Mouse (Mus musculus) bone marrow macrophage, adult 2 months (primary cell): ENCODE data around the gene Pacsin2. TPM values are rescaled to one million over a fixed set of nuclear protein-coding genes. Genes with fewer than 3 reads are reported as not detected.
A peak's percentile ranks its signal among the peaks of the same experiment; 100 is the strongest.

Source experiments
- H3K27ac ChIP-seq: 2 replicates; pipeline ENCODE4 v1.5.1; 2012; ENCODE audit warnings: low read depth, low read length; ENCODE audit not compliant: insufficient read depth
- H3K4me1 ChIP-seq: 2 replicates; pipeline ENCODE4 v1.6.1; 2012; ENCODE audit warnings: low read length; ENCODE audit not compliant: control insufficient read depth, insufficient read depth
- H3K4me3 ChIP-seq: 2 replicates; pipeline ENCODE4 v1.5.1; 2012; ENCODE audit warnings: mild to moderate bottlenecking, low read length, moderate library complexity; ENCODE audit not compliant: insufficient read depth
- CTCF ChIP-seq: IDR thresholded peaks from 2 replicates; pipeline ENCODE4 v1.5.1; 2012; ENCODE audit warnings: low read depth, mild to moderate bottlenecking, low read length, moderate library complexity
- POLR2A ChIP-seq: IDR thresholded peaks from 2 replicates; pipeline ENCODE4 v1.6.1; 2012; ENCODE audit warnings: mild to moderate bottlenecking, low read depth, low read length, borderline replicate concordance
- polyA plus RNA-seq: library from polyadenylated mRNA; stranded (reverse); fragments of >200 nt; gene quantifications from 2 replicates; pipeline ENCODE4 v1.2.4, GENCODE M21; 2012; ENCODE audit not compliant: missing spikeins, insufficient read depth, insufficient read length

Pacsin2 gene
- polyA plus RNA-seq, 1 experiment, result 63.7 TPM

DNA sequence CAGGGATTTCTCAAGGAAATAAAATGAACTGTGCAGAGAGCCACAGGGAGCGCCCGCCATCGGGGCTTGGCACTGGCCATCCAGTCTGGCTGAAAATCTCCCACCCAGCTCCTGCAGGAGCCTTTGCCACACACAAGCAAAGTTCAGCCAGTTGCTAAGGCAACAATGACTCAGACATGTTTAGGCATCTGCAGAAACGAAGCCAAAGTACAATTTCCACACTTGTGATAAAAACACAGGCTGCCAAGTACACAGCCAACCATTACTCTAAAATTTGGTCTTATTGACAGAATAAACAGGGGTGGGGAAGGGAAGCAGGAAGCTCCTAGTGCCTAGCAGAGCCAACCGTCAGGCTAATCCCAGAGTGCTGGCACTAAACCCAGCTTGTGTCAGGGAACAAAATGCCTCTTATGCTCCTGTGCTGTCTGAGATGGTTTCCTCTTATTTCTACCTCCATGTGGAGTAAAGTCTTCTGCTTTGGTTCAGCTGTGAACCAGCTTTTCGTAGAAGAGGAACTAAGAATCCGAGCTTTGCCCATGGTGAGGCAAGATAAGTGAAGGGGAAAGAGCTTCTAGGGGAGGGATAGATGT lies 12.7 kb downstream of the Pacsin2 start:
- TF ChIP-seq CTCF (no peak), POLR2A (no peak)
- Histone ChIP-seq H3K4me3 (no peak overlapping the region), H3K4me1 (peaks cover 68% of the 10 kb centered on the region), H3K27ac (peak overlapping the region; percentile 50)

DNA sequence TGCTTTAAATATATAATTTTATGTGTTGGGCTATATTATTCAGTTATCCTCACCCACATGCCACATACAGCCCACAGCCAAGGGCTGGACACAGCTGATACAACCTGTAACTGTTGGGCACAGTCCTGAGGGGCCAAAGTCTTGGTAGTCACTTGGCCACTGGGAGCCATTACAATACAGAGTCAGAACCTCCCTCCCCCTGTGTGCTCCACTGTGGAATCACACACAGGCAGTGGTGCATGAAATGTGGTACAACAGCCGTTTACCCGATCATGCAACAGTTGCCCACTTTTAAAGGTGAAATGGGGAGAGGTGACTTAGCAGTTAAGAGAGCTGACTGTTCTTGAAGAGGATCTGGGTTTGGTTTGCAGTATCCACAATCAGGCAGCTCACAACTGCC lies 14.4 kb downstream of the Pacsin2 start:
- H3K27ac ChIP-seq, result no peak overlapping the region
- H3K4me1 ChIP-seq, result peaks cover 81% of the 10 kb centered on the region
- no peak overlapping the region for H3K4me3 ChIP-seq
- no peak for TF ChIP-seq POLR2A
- no peak for TF ChIP-seq CTCF

DNA sequence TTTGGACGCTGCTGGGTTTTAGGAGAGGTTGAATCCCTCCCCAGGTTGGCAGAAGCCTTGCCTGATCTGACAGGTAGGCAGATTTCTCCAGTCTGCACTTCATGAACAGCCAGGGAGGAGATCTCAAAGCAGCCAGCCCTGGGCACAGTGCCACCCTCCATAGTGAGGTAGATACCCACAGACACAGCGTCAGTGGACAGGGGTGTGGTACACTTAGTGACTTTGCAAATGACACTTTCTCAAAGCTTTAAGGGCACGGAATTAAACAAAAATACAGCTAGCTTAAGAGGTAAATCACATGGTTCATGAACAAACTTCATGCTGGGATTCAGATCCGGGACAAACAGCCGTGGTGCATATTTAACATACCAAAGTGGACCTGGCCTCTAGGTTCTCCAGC lies 15.8 kb downstream of the Pacsin2 start:
- Histone ChIP-seq H3K27ac (no peak overlapping the region), H3K4me3 (no peak overlapping the region), H3K4me1 (peaks cover 78% of the 10 kb centered on the region)
- no peak for TF ChIP-seq CTCF
- TF ChIP-seq POLR2A, result no peak

DNA sequence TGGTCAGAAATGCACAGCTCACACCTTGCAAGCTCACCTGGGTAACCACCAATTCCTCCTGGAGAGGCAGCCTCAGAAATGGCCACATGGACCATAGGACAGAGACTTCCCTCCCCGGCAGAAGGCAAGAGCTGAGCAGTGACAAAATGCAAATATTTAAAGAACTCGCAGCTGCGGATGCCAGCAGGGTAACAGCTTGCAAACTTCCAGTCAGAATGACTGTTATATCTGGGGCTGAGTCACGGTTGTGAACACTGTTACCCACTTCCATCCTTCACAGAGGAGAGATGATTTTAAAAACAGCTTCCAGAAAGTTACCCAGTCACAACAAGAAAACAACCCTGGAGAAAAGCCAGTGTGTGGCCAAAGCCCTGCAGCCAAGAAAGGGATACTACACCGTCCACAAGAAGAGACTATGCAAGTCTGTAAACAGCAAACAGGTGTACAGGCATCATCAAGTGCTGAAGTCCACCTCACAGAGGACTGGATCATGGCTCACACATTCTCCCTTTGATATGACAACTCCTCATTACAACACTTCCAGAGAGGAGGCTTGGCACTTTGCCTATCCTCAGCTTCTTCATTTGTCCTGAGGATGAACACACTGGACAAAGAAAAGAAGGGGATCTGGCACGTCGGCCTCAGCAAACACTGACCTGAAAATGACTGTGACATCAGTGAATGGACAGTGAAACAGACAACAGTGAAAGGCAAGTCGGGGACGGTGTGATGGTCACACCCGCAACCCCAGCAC lies 16.4 kb downstream of the Pacsin2 start:
- H3K27ac ChIP-seq, result peak overlapping the region; percentile 45
- peaks cover 80% of the 10 kb centered on the region for H3K4me1 ChIP-seq
- peak overlapping the region; percentile 25; the same call in 1 of the 2 replicates for H3K4me3 ChIP-seq
- TF ChIP-seq CTCF (no peak), POLR2A (no peak)

DNA sequence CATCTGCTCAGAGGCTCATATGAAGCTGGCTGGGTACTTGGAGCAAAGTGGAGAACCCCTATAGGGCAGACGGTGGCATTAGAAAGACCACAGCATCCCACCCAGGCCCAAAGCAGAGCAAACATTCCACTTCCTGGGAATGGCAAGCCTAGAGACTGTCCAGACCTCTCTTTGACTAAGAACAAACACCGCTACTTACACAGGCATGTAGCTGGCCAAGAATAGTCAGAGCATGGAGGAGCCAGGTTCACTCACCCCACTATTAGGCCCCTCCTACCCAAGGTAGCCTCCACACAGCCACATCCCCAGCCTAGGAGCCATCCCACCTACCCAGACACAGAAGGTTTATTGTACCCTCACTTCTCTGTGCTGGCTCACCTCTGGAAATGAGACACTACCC lies 18.5 kb downstream of the Pacsin2 start:
- H3K27ac ChIP-seq, result no peak overlapping the region
- TF ChIP-seq CTCF, result no peak
- no peak for TF ChIP-seq POLR2A
- peaks cover 80% of the 10 kb centered on the region for H3K4me1 ChIP-seq
- no peak overlapping the region for H3K4me3 ChIP-seq

DNA sequence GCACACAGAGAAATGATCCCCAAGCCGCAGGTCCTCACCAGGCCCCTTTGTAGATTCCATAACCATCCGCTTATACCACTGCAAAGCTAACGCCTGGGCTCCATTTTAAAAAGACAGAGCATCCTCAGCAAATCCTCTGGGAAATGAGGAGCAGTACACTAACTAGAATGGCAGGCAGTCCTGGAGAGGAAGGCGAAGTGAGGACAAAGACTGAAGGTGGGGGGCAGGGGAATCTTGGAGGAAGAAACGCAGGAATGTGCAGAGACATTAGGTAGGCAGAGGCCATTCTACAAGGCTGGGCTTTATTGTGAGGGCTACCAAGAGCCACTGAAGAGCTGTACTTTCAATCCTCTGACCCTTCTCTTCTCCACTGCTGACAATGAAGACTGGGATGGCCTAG lies 19.0 kb downstream of the Pacsin2 start:
- TF ChIP-seq CTCF, result no peak
- TF ChIP-seq POLR2A, result no peak
- no peak overlapping the region for H3K27ac ChIP-seq
- peaks cover 84% of the 10 kb centered on the region for H3K4me1 ChIP-seq
- H3K4me3 ChIP-seq, result no peak overlapping the region

DNA sequence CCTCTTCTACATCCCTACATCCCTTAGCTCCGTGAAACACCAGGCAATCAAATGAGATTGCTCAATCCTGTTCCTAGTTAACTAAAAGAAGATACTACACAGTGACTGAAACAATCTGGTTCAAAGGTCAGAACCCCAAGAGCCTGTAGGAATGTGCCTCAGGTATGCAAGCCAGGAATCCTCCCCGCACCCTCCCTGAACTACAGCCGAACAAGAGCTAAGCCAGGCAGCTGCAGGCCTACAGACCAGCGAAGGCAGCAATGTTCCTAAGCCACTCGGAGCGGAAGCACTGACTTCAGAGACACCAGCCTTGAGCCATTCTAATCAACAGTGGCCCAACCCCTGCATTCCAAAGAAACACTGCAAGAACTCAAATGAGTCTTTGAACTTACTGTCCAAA lies 20.0 kb downstream of the Pacsin2 start:
- no peak overlapping the region for H3K27ac ChIP-seq
- peaks cover 83% of the 10 kb centered on the region for H3K4me1 ChIP-seq
- TF ChIP-seq CTCF, result no peak
- TF ChIP-seq POLR2A, result no peak
- no peak overlapping the region for H3K4me3 ChIP-seq

DNA sequence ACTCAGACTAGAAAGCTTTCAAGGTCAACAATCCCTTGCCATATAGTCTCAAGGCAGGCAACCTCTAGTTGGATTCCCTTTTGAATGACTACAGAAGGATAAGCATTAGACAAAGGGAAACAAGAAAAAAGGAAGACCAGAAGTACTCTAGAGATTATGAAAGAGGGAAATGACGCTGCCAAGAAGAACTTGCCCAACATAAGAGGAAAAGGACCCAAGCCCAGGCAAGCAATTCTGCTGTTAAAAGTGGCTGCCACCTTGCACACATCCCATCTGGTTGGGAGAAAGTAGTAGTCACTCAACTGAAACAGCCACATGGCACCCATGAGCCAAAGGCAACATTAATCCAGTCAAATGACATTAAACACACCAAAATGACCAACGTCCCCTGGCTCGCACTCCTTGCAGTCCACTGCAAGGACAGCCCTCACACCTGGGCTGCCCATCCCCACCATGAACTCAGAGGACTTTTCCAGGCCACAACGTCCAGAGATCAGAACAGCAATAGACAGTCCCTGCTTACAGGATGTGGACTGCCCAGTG lies 21.8 kb downstream of the Pacsin2 start:
- H3K27ac ChIP-seq, result peak overlapping the region; percentile 65

DNA sequence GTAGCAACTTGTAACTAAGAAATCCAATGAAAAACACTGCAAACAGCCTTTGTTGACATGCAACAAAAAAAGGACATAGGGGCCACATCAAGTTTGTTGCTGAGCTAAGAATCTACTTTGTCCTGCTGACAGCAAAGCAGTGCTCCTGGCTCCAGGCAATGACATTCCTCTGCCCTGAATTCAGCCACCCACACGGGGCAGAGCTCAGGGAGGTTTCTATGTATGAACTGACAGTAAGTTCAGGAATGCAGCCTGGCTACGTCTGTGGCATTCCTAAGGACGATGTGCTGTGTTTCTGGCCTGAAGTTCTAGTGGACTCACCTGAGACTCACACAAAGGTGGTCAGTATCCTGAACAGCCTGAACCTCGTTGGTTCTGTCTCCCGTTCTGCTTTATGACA lies 23.7 kb downstream of the Pacsin2 start:
- H3K4me3 ChIP-seq, result no peak overlapping the region
- no peak overlapping the region for H3K27ac ChIP-seq
- H3K4me1 ChIP-seq, result peaks cover 70% of the 10 kb centered on the region
- no peak for TF ChIP-seq CTCF
- no peak for TF ChIP-seq POLR2A

More for the DNA sequence above, 21.8 kb downstream of the Pacsin2 start:
- Histone ChIP-seq H3K4me3 (no peak overlapping the region), H3K4me1 (peaks cover 70% of the 10 kb centered on the region)
- no peak for TF ChIP-seq POLR2A
- no peak for TF ChIP-seq CTCF

DNA sequence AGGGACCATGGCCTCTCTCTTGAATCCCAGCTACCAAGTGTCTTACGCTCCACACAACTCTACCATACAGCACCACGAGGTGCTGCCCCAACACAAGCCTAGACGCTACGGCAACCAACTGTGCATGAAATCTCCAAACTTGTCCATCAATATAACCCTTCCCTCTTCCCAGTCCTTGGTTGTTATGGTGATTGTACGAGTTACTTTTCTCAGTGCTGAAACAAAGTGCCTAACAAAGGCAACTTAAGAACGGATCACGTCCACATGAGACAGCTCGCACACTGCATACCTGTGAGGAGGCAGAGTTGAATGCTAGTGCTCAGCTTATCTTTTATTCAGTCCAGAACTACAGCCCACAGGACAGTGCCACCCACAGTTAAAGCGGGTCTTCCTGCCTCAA lies 27.9 kb downstream of the Pacsin2 start:
- H3K4me3 ChIP-seq, result no peak overlapping the region
- no peak for TF ChIP-seq CTCF
- TF ChIP-seq POLR2A, result no peak
- H3K27ac ChIP-seq, result peak overlapping the region; percentile 92; the same call in 1 of the 2 replicates
- H3K4me1 ChIP-seq, result peaks cover 73% of the 10 kb centered on the region
